Mouse (Mus musculus) left cerebral cortex, adult 11 months (tissue): ENCODE data around the gene Emx1.
"Not testable (repeated sequence)": the region's sequence is repeated elsewhere in the genome, so short reads cannot be mapped to it uniquely, and the experiment has no call there.

Source experiments
- DNase-seq: peaks from one replicate; pipeline ENCODE4 v3.0.0; 2022; ENCODE audit warnings: low spot score

Gene Emx1

GRCm38 (mm10) chr6:85187340-85188211 lies at the start of gene Emx1:
Emx1 (plus strand) TSS chr6:85187438.
- DNase-seq: no peak

DNA sequence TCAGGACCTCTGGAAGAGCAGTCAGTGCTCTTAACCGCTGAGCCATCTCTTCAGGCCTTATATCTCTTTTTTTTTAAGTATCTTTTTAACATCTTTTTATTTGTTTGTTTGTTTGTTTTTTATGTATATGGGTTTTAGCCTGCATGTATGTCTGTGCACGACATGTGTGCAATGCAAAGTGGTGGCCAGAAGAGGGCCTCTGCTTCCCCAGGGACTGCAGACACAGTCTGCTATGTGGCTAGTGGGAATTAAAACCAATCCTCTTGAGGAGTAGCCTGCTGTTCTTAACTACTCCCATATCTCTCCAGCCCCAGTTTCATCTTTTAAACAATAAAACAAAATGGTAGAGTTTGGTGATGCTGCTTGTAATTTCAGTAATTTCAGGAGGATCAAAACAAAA lies 47.7 kb upstream of the Emx1 start:
- no peak for DNase-seq

DNA sequence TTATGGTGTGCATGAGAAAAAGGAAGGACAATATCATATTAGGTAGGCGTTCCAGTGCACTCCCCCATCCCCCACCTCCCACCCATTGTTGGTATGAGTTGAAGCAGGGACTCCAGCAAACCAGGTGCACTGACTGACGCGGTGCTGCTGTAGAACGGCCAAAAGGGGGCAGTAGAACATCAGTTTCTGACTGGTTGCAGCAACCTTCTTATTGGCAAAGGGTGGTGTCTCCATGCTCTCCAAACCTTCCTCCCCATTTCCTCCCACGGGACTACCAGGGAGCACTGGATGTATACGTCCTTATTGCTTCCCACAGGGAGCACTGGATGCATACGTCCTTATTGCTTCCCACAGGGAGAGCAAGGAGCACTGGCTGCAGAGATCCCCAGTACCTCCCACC lies 46.2 kb upstream of the Emx1 start:
- DNase-seq: not testable (repeated sequence)

GRCm38 (mm10) chr6:85144466-85144865 lies 42.8 kb upstream of the Emx1 start:
- DNase-seq: no peak

DNA sequence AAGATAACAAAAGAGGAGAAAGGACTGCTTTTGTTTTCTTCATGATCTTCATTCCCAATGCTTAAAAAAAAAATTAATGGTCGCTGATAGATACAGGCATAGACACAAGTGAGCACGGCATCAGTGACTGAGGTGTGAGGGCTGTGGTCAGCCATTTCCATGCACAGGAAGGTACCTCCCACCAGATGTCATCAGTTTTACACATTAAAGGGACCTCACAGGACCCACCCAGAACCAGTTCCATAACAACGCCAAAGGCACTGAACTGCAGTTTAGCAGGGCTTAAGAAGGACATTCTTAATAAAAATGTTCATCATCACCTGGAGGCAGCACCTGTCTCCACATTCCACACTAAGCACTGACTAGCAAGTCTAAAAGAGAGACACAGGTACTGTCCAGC lies 39.6 kb upstream of the Emx1 start:
- DNase-seq: no peak

DNA sequence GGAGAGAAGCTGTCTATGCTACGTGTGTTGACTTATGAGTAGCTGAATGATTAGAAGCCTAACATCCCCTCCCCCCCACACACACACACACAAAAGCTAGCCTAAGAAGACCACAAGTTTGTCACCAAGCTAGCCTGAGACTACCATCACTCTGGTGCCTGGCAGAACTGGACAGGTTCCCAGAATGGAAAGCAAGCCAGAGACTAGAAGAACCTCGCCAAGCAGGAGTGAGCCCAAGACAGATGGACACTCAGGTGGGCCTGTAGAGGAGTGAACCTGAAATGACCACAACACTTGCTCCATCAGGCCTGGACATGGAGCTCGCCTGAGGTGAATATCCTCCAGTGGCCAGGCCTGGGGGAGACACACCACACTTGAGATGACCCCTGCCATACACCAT lies 36.9 kb upstream of the Emx1 start:
- DNase-seq: no peak

GRCm38 (mm10) chr6:85153970-85154540 lies 33.2 kb upstream of the Emx1 start:
- DNase-seq: peak; percentile 68

DNA sequence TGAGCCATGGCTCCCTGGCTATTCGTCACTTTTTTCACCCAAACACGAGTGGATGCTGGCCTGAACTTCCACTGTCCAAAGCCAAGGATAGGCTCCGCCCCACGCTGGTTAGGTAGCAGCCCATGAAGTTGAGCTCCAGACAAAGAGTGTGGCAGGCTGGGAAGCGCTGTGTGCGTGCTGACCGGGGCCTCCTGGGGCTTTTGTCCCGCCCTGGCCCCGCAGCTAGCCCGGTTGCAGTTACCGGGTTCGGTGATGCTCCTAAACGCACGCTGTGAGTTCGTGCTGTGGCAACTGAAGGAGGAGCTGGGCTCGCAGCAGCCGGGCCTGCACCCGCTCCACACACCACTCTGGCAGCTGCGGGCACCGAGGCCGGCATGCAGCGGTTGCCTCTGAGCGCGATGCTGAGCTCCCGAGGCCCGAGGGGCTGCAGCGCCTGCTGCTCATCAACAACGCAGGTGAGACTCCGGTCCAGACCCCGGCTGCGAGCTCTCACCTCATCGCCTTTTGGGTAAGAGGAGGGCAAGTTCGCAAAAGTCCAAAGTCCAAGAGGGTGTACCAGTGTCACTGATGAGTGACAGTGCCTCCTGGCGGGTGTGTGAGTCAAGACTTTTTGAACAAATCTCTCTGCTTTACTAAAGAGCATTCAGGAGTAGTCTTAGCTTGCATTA lies 32.2 kb upstream of the Emx1 start:
- no peak for DNase-seq

DNA sequence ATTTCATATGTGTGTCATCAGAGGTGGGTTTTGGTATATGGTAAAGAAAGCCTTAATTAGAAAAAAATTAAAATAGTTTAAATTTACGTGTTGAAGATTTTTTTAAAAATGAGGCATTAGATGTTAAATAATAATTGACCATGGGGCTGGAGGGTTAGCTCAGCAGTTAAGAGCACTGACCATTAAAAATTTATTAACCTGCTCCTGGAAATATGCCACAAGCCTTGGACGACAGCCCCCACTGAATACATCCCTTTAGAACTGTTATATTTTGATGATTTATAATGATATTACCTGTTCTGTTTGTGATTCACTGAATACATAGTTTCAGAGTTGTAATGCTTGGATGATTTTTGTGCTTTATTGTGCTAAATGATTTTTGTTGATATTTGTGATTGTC lies 30.7 kb upstream of the Emx1 start:
- not testable (repeated sequence) for DNase-seq

DNA sequence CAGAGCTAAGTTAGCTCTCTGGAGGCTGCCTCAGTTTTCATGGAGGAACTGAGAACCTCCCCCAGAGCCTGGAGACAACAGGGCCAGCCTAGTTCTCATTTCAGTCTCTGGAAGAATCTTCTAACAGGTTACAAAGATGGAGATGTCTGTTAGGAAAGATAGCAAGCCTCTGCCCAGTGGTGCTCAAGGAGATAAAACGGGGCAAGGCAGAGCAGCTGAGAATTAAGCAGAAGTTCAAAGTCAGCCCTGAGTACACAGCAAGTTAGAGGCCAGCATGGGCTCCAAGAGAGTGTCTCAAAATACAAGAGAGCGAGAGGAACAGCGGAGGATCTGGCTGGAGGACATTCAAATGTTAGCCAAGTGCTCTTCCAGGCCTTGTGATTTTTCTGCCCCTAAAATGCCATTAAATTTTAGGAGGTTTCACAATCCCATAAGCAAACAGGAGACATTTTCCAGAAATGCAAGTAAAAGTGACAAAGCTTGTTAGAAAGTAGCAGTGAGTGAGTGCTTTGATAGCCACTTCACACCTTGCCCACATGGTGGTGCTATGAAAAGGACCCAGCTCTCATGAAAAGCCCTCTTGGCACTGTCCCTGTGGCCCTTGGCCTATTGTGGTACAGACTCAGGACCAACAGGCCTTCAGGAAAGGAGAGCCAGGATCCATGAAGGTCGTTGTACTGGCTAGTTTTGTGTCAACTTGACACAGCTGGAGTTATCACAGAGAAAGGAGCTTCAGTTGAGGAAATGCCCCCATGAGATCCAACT lies 29.0 kb upstream of the Emx1 start:
- DNase-seq: not testable (repeated sequence)

GRCm38 (mm10) chr6:85159092-85159760 lies 28.0 kb upstream of the Emx1 start:
- not testable (repeated sequence) for DNase-seq

DNA sequence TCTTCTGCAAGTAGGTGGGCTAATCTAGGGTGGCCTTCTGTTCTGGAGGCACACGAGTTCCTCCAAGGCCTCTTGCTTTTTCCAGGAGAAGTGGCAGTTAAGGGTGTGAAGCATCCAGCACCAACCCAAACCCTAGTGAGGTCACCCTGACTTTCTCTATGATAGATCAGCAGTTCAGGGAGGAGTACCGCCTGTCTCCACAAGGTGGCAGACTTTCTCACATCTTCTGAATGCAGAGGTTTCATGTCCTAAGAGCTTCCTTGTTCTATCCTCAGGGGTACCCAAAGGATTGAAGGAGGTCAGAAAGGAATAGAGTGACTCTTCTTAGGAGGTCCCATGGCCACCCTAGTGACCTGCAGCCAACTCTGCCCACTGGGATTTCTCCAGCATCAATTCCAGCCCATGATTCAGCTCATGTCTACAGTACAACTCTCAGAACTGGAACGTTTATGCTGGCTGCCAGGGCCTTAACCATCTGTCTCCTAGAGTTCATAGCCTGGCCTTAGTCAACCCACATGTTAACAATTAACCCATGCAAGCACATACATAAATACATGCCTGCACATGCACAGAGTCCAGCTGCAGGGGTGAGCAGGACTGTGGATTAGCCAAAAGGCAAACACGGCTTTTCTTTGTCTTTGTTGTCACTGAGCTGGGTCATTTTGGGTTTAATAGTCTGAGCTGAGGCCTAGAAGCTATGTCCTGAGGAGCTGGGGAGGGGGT lies 26.9 kb upstream of the Emx1 start:
- DNase-seq: peak; percentile 53

- DNase-seq: no peak
These were observed 21.8 kb upstream of the Emx1 start for GRCm38 (mm10) chr6:85165440-85165921.

GRCm38 (mm10) chr6:85179569-85179968 lies 7.7 kb upstream of the Emx1 start:
- DNase-seq: no peak

DNA sequence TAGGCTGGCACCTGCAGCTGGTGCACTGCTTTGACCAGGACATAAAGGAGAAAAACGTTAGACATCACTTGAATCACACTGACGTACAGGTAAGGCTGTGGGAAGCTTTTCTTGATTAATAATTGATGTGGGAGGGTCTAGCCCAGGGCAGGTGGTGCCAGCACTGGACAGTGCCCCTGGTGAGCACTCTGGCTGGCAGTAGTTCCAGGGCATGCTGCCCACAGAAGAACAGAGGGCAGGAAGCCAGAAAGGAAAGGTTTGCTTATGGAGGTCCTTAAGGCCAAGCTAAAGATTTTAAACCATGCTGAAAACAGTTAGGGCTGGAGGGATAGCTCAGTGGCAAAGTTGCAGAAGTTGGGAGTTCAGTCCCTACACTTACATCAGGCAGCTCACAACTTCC lies 7.2 kb upstream of the Emx1 start:
- DNase-seq: no peak

DNA sequence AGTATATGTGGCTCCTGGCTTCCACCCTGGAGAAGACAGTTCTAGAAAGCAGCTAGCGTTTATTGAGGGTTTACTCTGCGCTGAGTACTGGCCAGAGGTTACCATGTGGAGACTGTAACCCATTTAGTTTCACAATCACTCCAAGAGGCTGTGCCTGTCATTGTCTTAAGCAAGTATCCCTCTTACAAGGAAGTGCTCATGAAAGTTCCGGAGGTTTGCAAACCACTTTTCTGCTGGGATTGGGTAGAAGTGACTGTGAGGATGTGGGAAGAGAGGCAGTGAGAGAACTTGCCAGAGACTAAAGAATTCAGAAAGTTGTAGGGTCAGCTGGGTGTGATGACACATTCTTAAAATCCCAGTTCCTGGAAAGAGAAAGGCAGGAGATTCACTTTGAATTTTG lies 3.3 kb upstream of the Emx1 start:
- DNase-seq: no peak

- DNase-seq: no peak
These were observed 1.1 kb upstream of the Emx1 start for GRCm38 (mm10) chr6:85186033-85186743.

- DNase-seq: no peak
These were observed 536 bp upstream of the Emx1 start for GRCm38 (mm10) chr6:85186744-85187059.

DNA sequence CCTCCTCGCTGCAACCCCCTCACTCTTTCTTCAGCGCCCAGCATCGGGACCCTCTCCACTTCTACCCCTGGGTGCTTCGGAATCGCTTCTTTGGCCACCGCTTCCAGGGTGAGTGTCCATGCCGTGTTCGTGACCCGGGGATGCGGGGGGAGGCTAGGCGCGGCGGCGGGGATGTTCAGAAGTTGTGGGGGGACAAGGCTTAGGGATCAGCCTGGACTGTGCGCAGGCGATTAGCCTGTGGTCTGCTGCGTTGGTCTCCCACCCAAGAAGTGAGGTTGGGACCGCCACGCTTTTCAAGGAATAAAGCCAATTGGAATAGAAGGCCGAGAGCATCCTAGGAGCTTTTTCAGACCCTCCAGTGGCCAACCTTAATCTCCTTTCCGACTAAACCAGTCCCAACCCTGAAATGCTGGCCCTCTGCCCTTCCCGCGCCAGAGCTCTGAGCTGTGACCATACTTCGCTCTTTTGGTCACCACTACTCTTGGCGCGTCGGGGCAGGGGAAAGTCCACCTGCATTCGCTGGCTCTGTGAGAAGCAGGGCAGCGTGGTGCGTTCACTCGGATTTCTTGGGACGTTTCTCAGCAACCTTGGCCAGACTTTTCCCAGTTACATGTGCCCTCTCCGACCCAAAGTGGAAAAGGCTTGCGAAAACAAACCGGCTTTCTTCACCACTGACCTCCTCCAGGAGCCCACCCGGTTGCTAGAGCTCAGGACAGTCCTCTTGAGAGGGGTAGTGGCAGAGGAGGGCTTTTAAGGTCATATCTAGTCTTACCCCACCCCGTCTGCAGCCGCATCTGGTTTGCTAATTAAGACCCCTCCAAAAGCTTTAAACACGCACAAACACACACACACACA lies 1.2 kb downstream of the Emx1 start:
- DNase-seq: no peak

GRCm38 (mm10) chr6:85189361-85189760 lies 2.1 kb downstream of the Emx1 start:
- no peak for DNase-seq
